13 mouse cellular contexts compared by ENCODE assay signal in the genomic region with DNA sequence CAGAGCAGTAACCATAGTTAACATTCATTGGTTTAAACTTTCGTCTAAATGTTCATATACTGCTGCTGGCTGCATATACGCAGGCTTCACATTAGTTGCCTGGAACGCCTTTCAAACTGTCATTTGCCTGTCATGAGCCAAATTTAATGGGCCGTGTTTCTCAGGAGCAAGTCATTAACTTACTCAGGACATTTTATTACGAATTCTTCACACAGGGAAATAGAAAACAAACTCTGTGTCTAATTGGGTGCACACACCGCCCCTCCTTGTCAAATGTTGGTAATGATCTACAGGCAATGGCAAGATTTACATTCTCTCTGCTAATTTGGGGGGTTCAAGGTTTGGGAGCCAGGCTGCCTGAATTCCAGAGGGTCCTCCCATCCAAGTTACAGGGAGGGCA.
"Had no signal": no experiment of that assay in that cellular context is flagged by ENCODE, and none has a peak within 500 bp of the region (broad histone marks: within the 10 kb centered on the region; RNA-seq: fewer than 3 reads in every experiment).

No protein-coding gene starts in this region.

- ATAC-seq: liver, embryonic 12.5 days; midbrain, embryonic 13.5 days had no signal

- H3K9me3 ChIP-seq: limb, embryonic 13.5 days; liver, embryonic 12.5 days; liver, embryonic 15.5 days; lung, embryonic 15.5 days; midbrain, embryonic 10.5 days; midbrain, embryonic 13.5 days; neural tube, embryonic 13.5 days had no signal

- H3K27ac ChIP-seq: left cerebral cortex, adult 2 months; limb, embryonic 13.5 days; liver, embryonic 12.5 days; liver, embryonic 15.5 days; lung, embryonic 15.5 days; midbrain, embryonic 10.5 days; midbrain, embryonic 13.5 days; neural tube, embryonic 13.5 days had no signal

- H3K4me2 ChIP-seq: limb, embryonic 13.5 days; liver, embryonic 12.5 days; liver, embryonic 15.5 days; lung, embryonic 15.5 days; midbrain, embryonic 13.5 days; neural tube, embryonic 13.5 days had no signal

- H3K4me1 ChIP-seq: liver, embryonic 12.5 days; liver, embryonic 15.5 days; lung, embryonic 15.5 days; megakaryocyte, embryonic 14.5 days; midbrain, embryonic 10.5 days; midbrain, embryonic 13.5 days; neural tube, embryonic 13.5 days had no signal

- H3K9ac ChIP-seq: limb, embryonic 13.5 days; liver, embryonic 12.5 days; liver, embryonic 15.5 days; lung, embryonic 15.5 days; midbrain, embryonic 13.5 days; neural tube, embryonic 13.5 days had no signal

- H3K4me3 ChIP-seq: left cerebral cortex, adult 2 months; limb, embryonic 13.5 days; liver, embryonic 12.5 days; liver, embryonic 15.5 days; lung, embryonic 15.5 days; megakaryocyte, embryonic 14.5 days; midbrain, embryonic 10.5 days; midbrain, embryonic 13.5 days; myocyte; neural tube, embryonic 13.5 days had no signal

- H3K27me3 ChIP-seq: limb, embryonic 13.5 days; liver, embryonic 12.5 days; liver, embryonic 15.5 days; lung, embryonic 15.5 days; megakaryocyte, embryonic 14.5 days; midbrain, embryonic 13.5 days; neural tube, embryonic 13.5 days had no signal

- DNase-seq: layer of hippocampus, postnatal 36 days; right cerebral cortex, postnatal 25 days; thymus, adult 18-20 months had no signal

- H3K36me3 ChIP-seq: limb, embryonic 13.5 days; liver, embryonic 12.5 days; liver, embryonic 15.5 days; lung, embryonic 15.5 days; midbrain, embryonic 10.5 days; midbrain, embryonic 13.5 days; neural tube, embryonic 13.5 days had no signal
